Mouse (Mus musculus): ENCODE measurements around the gene Utp15. TPM values are rescaled to one million over a fixed set of nuclear protein-coding genes. Genes with fewer than 3 reads are reported as not detected.

Gene Utp15
- polyA plus RNA-seq (2017; shearing (Covaris generic)): 61.5 TPM

DNA sequence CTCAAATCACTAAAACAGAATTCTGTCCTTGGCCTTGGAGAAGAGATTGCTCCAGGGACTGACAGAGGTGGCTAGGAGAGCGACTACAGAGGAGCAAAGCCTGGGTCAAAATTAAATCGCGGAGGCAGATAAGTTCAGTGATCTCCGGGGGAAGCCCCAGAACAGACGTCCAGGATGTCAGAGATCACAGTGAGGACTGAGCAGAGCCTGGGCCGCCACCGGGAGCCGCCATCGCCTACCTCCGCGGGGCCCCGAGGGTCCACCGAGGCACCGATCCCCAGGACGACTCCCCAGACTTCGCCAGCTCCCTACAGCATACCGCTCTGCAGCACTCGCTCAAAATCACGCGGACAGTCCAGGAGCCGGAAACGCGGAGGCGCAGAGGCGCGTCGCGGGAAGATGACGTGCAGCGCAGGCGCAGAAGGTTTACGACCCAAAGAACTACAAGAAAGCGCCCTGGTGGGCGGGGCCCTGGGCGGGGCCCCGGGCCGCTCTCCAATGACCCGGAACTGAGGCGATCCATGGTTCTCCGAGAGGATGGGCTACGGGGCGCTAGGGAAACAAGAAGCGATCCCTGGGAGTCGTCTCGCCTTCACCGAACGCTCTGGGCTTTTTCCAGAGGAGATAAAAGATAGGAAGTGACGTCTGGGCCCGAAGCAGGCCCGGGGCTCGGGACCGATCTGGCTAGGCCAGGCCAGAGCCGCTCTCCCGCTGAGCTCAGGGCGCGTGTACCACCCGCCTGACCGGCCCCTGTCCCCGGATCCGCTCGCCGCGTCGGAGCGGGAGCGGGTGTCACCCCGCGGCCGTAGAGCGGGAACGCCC lies at the start of gene Utp15, which contains the start of gene Ankra2:
Utp15 (minus strand) TSS at position 406 of the 822 bp plus-strand sequence.
Ankra2 (plus strand) TSS at position 439 of the 822 bp plus-strand sequence.

DNA sequence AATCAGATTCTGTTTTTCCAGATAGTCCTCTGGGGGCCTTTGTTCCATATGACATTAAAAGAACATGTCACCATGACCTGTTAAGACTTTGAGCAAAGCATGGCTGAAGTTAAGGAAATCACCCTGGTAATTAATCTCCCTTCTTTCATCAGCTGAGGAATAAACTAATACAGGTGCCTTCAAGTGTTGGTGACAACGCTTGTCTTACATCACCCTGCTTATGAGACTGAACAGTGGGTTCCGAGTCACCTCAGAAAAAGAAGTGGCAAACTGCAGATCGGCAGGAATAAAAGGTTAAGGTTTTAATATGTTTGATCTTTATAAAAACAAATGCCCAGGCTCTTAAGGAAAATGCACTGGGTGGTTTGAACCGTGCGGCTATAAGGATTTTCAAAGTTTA lies 16.8 kb upstream of the Utp15 start, which contains the start of gene Gm21976:
Gm21976 (plus strand) TSS at position 202 of the 400 bp plus-strand sequence.

DNA sequence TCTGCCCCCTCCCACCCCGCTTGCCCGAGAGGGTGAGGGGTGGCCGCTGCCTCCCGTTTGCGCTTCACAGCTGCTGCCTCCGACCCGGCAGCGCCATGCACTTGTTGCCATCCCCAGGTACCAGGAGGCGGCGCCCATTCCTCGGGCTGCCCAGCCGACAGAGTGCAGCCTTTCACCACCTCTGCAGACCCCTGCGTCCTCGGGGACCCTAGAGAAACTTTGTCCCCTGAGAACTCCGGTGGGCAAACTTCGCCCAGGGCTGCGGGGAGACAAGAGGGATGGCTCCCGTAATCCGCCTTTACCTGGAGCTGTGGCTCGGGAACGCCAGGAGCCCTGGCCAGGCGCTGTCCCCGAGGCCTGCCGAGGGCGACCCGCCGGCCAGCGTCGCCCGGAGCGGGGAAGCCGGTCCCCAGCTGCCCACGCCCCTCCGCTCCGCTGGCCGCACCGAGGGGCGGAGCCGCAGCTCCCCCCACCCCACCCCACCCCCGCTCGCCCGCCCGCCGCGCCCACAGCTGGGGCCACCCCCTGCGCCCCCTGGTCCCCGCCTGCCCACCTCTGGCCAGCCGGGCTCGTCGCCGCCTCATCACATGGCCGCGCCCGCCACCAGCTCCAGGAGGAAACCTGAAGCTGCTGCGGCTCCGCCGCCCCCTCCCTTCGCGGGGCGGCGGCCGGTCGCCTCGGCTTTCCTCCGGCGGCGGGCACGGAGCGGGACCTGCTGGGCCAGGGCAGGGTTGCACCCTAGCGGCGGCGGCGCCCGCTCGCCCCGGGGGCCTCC lies 56.9 kb downstream of the Utp15 start, which contains the start of gene Arhgef28:
Arhgef28 (minus strand) TSS at position 669 of the 775 bp plus-strand sequence.

Other genes with a start within 250 kb of the Utp15 start
- gene Arhgef28, start 56.6 kb downstream of the Utp15 start, polyA plus RNA-seq (2017; shearing (Covaris generic)): not detected
- 22.3 TPM for gene Ankra2, start within 50 bp of the Utp15 start, polyA plus RNA-seq (2017; shearing (Covaris generic))
- not detected for gene Gm21976, start 16.8 kb upstream of the Utp15 start, polyA plus RNA-seq (2017; shearing (Covaris generic))
- gene Btf3, start 54.0 kb upstream of the Utp15 start, polyA plus RNA-seq (2017; shearing (Covaris generic)): 663 TPM
- not detected for gene Foxd1, start 91.2 kb upstream of the Utp15 start, polyA plus RNA-seq (2017; shearing (Covaris generic))
- gene Gm10320, start 229.0 kb upstream of the Utp15 start, polyA plus RNA-seq (2017; shearing (Covaris generic)): not detected